In genomic region chr15:103281465-103282205, GRCm38 (mm10) we compare ENCODE assay signal across 20 mouse cellular contexts. TPM values are rescaled to one million over a fixed set of nuclear protein-coding genes. Genes with fewer than 3 reads are reported as not detected.
DNase-seq lines count a peak whose midpoint lies in the region; ATAC-seq and TF ChIP-seq lines count a peak whose summit lies in the region.
"Had no signal": no experiment of that assay in that cellular context is flagged by ENCODE, and none has a peak within 500 bp of the region (broad histone marks: within the 10 kb centered on the region; RNA-seq: fewer than 3 reads in every experiment).

No protein-coding gene starts in this region.

- peak; percentile 48 for DNase-seq in kidney, adult 2 months
- no peak for DNase-seq in kidney, adult 8-10 months
- DNase-seq in stomach, postnatal 0 days (ENCODE audit: low spot score) = no peak
- no peak for DNase-seq in liver, postnatal 0 days
- no peak for DNase-seq in cerebellum, adult 18-20 months
- no peak for DNase-seq in lung, postnatal 36 days
- no peak for DNase-seq in testis, postnatal 10 days (ENCODE audit: low spot score)
- DNase-seq: cerebellum, adult 11 months; forebrain, postnatal 0 days; layer of hippocampus, adult 9-11 months; lung, adult 2 months had no signal

- H3K9ac ChIP-seq in stomach, embryonic 14.5 days (replicated peaks; ENCODE audit: low read depth, low read length) = no peak overlapping the region; the same call in 1 of the 2 replicates
- H3K9ac ChIP-seq in stomach, postnatal 0 days (ENCODE audit: low read length) = no peak overlapping the region
- no peak overlapping the region for H3K9ac ChIP-seq in liver, postnatal 0 days (replicated peaks)
- H3K9ac ChIP-seq: forebrain, postnatal 0 days; hindbrain, embryonic 12.5 days; neural tube, embryonic 13.5 days had no signal

- H3K27ac ChIP-seq in kidney, adult 2 months (ENCODE audit: insufficient read depth, low read depth, low read length) = peak overlapping the region; percentile 75
- H3K27ac ChIP-seq in stomach, embryonic 14.5 days (ENCODE audit: low read length) = peak overlapping the region; percentile 29; the same call in 1 of the 2 replicates
- H3K27ac ChIP-seq in stomach, postnatal 0 days (replicated peaks) = no peak overlapping the region
- H3K27ac ChIP-seq in liver, postnatal 0 days (ENCODE audit: low read depth) = peak overlapping the region; percentile 61
- H3K27ac ChIP-seq: hindbrain, embryonic 12.5 days; left cerebral cortex, adult 2 months; limb, embryonic 10.5 days; neural tube, embryonic 13.5 days had no signal

- no peaks in the 10 kb centered on the region for H3K27me3 ChIP-seq in kidney, adult 2 months (replicated peaks; ENCODE audit: control insufficient read depth, insufficient read depth, low read length)
- no peaks in the 10 kb centered on the region for H3K27me3 ChIP-seq in stomach, embryonic 14.5 days (ENCODE audit: control insufficient read depth, insufficient read depth, low read length)
- no peaks in the 10 kb centered on the region for H3K27me3 ChIP-seq in stomach, postnatal 0 days (ENCODE audit: control insufficient read depth, insufficient read depth, low read length)
- no peaks in the 10 kb centered on the region for H3K27me3 ChIP-seq in liver, postnatal 0 days (ENCODE audit: insufficient read depth, low read length)
- H3K27me3 ChIP-seq: hindbrain, embryonic 12.5 days; neural tube, embryonic 13.5 days; Patski had no signal

- peaks cover 20% of the 10 kb centered on the region for H3K4me1 ChIP-seq in kidney, adult 2 months (ENCODE audit: control insufficient read depth, insufficient read depth, low read length)
- peaks cover 17% of the 10 kb centered on the region; the same call in 1 of the 2 replicates for H3K4me1 ChIP-seq in stomach, embryonic 14.5 days (ENCODE audit: control insufficient read depth, insufficient read depth, low read length)
- peaks cover 10% of the 10 kb centered on the region; the same call in 1 of the 2 replicates for H3K4me1 ChIP-seq in stomach, postnatal 0 days (replicated peaks; ENCODE audit: control insufficient read depth, insufficient read depth)
- peaks cover 24% of the 10 kb centered on the region for H3K4me1 ChIP-seq in liver, postnatal 0 days (ENCODE audit: insufficient read depth)

- 61% methylated on average over 3 of the region's 3 CpGs for WGBS in kidney, adult 2 months
- WGBS in stomach, embryonic 14.5 days = 87% methylated on average over 3 of the region's 3 CpGs
- WGBS in stomach, postnatal 0 days = 90% methylated on average over 3 of the region's 3 CpGs
- WGBS in liver, postnatal 0 days (ENCODE audit: insufficient replicate concordance) = 69% methylated on average over 3 of the region's 3 CpGs

- no peak overlapping the region for H3K4me3 ChIP-seq in kidney, adult 2 months (ENCODE audit: insufficient read depth, low read depth, low read length)
- no peak overlapping the region for H3K4me3 ChIP-seq in stomach, embryonic 14.5 days (ENCODE audit: low read depth, low read length)
- H3K4me3 ChIP-seq in stomach, postnatal 0 days (ENCODE audit: low read depth, low read length) = no peak overlapping the region
- H3K4me3 ChIP-seq in liver, postnatal 0 days (ENCODE audit: low read depth, low read length) = no peak overlapping the region
- H3K4me3 ChIP-seq: hindbrain, embryonic 12.5 days; left cerebral cortex, adult 2 months; limb, embryonic 10.5 days; neural tube, embryonic 13.5 days had no signal

- ATAC-seq in stomach, embryonic 14.5 days (ENCODE audit: insufficient number of reproducible peaks, insufficient read depth, low FRiP score, low read depth) = no peak
- no peak for ATAC-seq in stomach, postnatal 0 days (ENCODE audit: low FRiP score, low TSS enrichment)
- ATAC-seq in liver, postnatal 0 days = no peak
- ATAC-seq: activated CD4-positive, CD25-positive, alpha-beta regulatory T cell, adult 4 months; forebrain, postnatal 0 days; Patski had no signal

- H3K36me3 ChIP-seq in kidney, adult 2 months (ENCODE audit: control insufficient read depth, insufficient read depth, low read length) = no peaks in the 10 kb centered on the region; the same call in 1 of the 2 replicates
- no peaks in the 10 kb centered on the region; the same call in 1 of the 2 replicates for H3K36me3 ChIP-seq in stomach, embryonic 14.5 days (ENCODE audit: control insufficient read depth, insufficient read depth, low read length)
- H3K36me3 ChIP-seq in stomach, postnatal 0 days (ENCODE audit: control insufficient read depth, insufficient read depth, low read length) = no peaks in the 10 kb centered on the region; the same call in 1 of the 2 replicates
- H3K36me3 ChIP-seq in liver, postnatal 0 days (replicated peaks; ENCODE audit: insufficient read depth, low read length) = peaks cover 5% of the 10 kb centered on the region; the same call in 1 of the 2 replicates
- H3K36me3 ChIP-seq: hindbrain, embryonic 12.5 days; neural tube, embryonic 13.5 days had no signal

- no peak overlapping the region for H3K4me2 ChIP-seq in stomach, embryonic 14.5 days (replicated peaks; ENCODE audit: low read depth, low read length)
- no peak overlapping the region for H3K4me2 ChIP-seq in stomach, postnatal 0 days (replicated peaks; ENCODE audit: low read depth)
- no peak overlapping the region for H3K4me2 ChIP-seq in liver, postnatal 0 days (ENCODE audit: low read depth, low read length)
- H3K4me2 ChIP-seq: heart, embryonic 11.5 days; hindbrain, embryonic 12.5 days; midbrain, embryonic 11.5 days; neural tube, embryonic 13.5 days had no signal

- TF ChIP-seq EP300 in stomach, postnatal 0 days (optimal IDR thresholded peaks at IDR 0.05) = no peak
- no peak for TF ChIP-seq EP300 in liver, postnatal 0 days (IDR thresholded peaks at IDR 0.05; ENCODE audit: low read depth)

- no peaks in the 10 kb centered on the region for H3K9me3 ChIP-seq in stomach, embryonic 14.5 days (ENCODE audit: control insufficient read depth, low read depth, low read length)
- H3K9me3 ChIP-seq in stomach, postnatal 0 days (ENCODE audit: control insufficient read depth, low read length) = no peaks in the 10 kb centered on the region
- no peaks in the 10 kb centered on the region for H3K9me3 ChIP-seq in liver, postnatal 0 days (ENCODE audit: low read length)
- H3K9me3 ChIP-seq: hindbrain, embryonic 12.5 days; limb, embryonic 10.5 days; neural tube, embryonic 13.5 days had no signal

- no peak for TF ChIP-seq CTCF in kidney, adult 2 months (conservative IDR thresholded peaks at IDR 0.05; ENCODE audit: insufficient read depth, insufficient read length, low read depth, low read length)
- TF ChIP-seq CTCF in stomach, postnatal 0 days (IDR thresholded peaks at IDR 0.05; ENCODE audit: low read depth) = no peak
- no peak for TF ChIP-seq CTCF in liver, postnatal 0 days (IDR thresholded peaks at IDR 0.05; ENCODE audit: low read depth)

- no peak for TF ChIP-seq POLR2A in kidney, adult 2 months (IDR thresholded peaks at IDR 0.05; ENCODE audit: low read depth, low read length)

RNA-seq across cellular contexts. Expression of gene Copz1, which starts 9.1 kb away (rescaled TPM):
- 138 TPM in 2 replicates for polyA plus RNA-seq in kidney, adult 2 months (2012; rRNA removed)
- polyA plus RNA-seq in stomach, embryonic 14.5 days (2014; fragmentation: Nextera tagmentation; extraction: Ambion mirVana) = 281 and 289 TPM in 2 replicates
- polyA plus RNA-seq in stomach, postnatal 0 days (2015; fragmentation: Nextera tagmentation; extraction: Ambion mirVana) = 159 and 168 TPM in 2 replicates
- 110 and 121 TPM in 2 replicates for polyA plus RNA-seq in liver, postnatal 0 days (2015; fragmentation: Nextera tagmentation; extraction: Ambion mirVana)

RNA-seq across cellular contexts. Expression of gene Nfe2, which starts 23.4 kb away (rescaled TPM):
- 0.58 and 1.0 TPM in 2 replicates for polyA plus RNA-seq in kidney, adult 2 months (2012; rRNA removed)
- 1.9 and 2.0 TPM in 2 replicates for polyA plus RNA-seq in stomach, embryonic 14.5 days (2014; fragmentation: Nextera tagmentation; extraction: Ambion mirVana)
- polyA plus RNA-seq in stomach, postnatal 0 days (2015; fragmentation: Nextera tagmentation; extraction: Ambion mirVana) = 0.50 and 0.70 TPM in 2 replicates
- polyA plus RNA-seq in liver, postnatal 0 days (2015; fragmentation: Nextera tagmentation; extraction: Ambion mirVana) = 85.8 and 89.1 TPM in 2 replicates
- polyA plus RNA-seq: Patski had no signal

RNA-seq across cellular contexts. Expression of gene Gpr84, which starts 28.8 kb away (rescaled TPM):
- polyA plus RNA-seq in kidney, adult 2 months (2012; rRNA removed) = 0.13 TPM in 1 of 2 replicates, not detected in the other
- polyA plus RNA-seq in stomach, embryonic 14.5 days (2014; fragmentation: Nextera tagmentation; extraction: Ambion mirVana) = 0.24 and 0.46 TPM in 2 replicates
- 0.30 and 0.46 TPM in 2 replicates for polyA plus RNA-seq in stomach, postnatal 0 days (2015; fragmentation: Nextera tagmentation; extraction: Ambion mirVana)
- 1.1 and 1.8 TPM in 2 replicates for polyA plus RNA-seq in liver, postnatal 0 days (2015; fragmentation: Nextera tagmentation; extraction: Ambion mirVana)
- polyA plus RNA-seq: activated CD4-positive, CD25-positive, alpha-beta regulatory T cell, adult 4 months; Patski had no signal

RNA-seq across cellular contexts. Expression of gene Hnrnpa1, which starts 41.4 kb away (rescaled TPM):
- polyA plus RNA-seq in kidney, adult 2 months (2012; rRNA removed) = 50.0 and 69.3 TPM in 2 replicates
- 852 and 906 TPM in 2 replicates for polyA plus RNA-seq in stomach, embryonic 14.5 days (2014; fragmentation: Nextera tagmentation; extraction: Ambion mirVana)
- 236 and 251 TPM in 2 replicates for polyA plus RNA-seq in stomach, postnatal 0 days (2015; fragmentation: Nextera tagmentation; extraction: Ambion mirVana)
- 126 and 151 TPM in 2 replicates for polyA plus RNA-seq in liver, postnatal 0 days (2015; fragmentation: Nextera tagmentation; extraction: Ambion mirVana)

RNA-seq across cellular contexts. Expression of gene Cbx5, which starts 42.0 kb away (rescaled TPM):
- 18.8 and 26.9 TPM in 2 replicates for polyA plus RNA-seq in kidney, adult 2 months (2012; rRNA removed)
- 141 and 154 TPM in 2 replicates for polyA plus RNA-seq in stomach, embryonic 14.5 days (2014; fragmentation: Nextera tagmentation; extraction: Ambion mirVana)
- polyA plus RNA-seq in stomach, postnatal 0 days (2015; fragmentation: Nextera tagmentation; extraction: Ambion mirVana) = 23.0 and 26.8 TPM in 2 replicates
- 19.0 and 23.3 TPM in 2 replicates for polyA plus RNA-seq in liver, postnatal 0 days (2015; fragmentation: Nextera tagmentation; extraction: Ambion mirVana)

Comparison
In these comparisons a context has a peak if more than half of its experiments do, and no peak if none do; other contexts are left out.
1. RNA of gene Nfe2, which starts 23.4 kb away (polyA plus RNA-seq): 85.8 to 89.1 TPM in liver, postnatal 0 days; 1.9 to 2.0 TPM in stomach, embryonic 14.5 days, 0.58 to 1.0 TPM in kidney, adult 2 months and 0.50 to 0.70 TPM in stomach, postnatal 0 days; every median in the first group is over 10 times any median in the second.